Mouse (Mus musculus) lung, postnatal 25 days (tissue): ENCODE measurements around the gene Iqcf1.

Experiments
- DNase-seq: peaks from one replicate; pipeline ENCODE4 v3.0.0; 2022; ENCODE audit warnings: low spot score

The Iqcf1 gene

DNA sequence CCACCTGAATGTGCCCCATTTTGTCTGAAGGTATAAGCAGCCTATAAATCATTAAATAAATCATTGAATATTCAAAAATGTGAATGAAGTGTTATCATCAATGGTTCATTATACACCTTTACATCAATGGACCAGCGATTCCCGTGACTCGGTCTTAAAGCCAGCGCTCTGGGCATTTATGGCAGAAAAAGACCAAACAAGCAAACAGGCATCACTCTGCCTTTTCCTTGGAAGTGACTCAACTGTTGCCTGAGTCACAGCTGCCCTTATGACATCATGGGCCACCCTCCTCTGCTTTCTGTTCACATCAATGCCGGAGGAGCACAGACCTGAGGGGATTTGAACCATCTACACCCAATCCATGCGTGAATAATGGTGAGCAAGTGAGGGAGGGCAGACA is at the start of gene Iqcf1:
TSS of gene Iqcf1 (plus strand) at position 301 of the 400 bp plus-strand sequence.
- no peak for DNase-seq

- DNase-seq = peak; percentile 51
Measured at GRCm38 (mm10) chr9:106450661-106451060, 49.1 kb upstream of the Iqcf1 start.

GRCm38 (mm10) chr9:106451298-106451697 is 48.5 kb upstream of the Iqcf1 start:
- no peak for DNase-seq

DNA sequence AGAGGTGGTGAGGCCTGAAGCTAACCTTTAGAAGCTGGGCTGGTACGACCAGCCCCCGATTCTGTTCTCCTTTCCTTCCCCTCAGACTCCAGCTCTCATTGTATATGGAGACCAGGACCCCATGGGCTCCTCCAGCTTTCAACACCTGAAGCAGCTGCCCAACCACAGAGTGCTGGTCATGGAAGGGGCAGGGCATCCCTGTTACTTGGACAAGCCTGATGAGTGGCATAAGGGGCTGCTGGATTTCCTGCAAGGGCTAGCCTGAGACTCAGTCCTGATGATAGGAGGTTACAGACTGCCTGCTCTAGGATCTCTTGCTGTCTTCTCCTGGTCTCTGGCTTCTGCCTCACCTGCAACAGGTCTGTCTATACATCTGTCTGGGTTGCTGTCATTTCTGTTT is 47.9 kb upstream of the Iqcf1 start:
- DNase-seq = no peak

DNA sequence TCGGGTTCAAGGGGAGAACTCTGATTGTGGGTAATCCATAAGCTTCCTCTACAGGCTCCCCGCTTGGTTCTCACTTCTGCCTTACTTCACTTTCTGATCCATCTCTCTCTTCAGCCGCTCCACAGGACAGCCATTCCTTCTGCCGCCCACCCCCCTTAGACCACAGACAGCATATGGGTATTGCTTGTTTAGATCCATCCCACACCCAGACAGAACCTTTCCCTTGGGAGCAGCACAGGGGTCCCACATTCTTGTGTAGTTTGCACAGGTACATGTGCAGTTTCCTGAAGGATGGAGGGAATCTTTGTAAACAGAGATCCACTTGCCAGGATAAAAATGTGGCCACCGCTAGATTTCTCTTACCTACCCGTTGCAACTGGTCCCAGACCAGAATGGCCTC is 47.4 kb upstream of the Iqcf1 start:
- no peak for DNase-seq

DNA sequence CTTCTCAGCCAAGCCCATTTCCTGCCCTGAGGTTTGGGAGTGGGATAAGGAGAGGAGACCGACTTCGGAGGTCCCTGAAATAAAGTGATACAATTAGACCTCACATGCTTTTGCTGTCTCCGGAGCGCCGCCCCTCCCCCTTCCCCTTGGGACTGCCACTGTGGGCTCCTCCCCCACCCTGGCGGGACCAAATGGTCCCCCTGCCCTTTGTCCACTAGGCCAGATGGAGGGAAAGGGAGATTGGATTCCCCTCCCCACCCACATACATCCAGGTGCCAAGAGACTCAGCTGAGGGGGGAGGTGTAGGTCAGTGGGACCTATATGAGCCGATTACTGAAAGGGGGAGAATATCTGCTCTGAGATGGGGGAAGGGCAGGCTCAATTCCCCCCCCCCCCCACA is 46.9 kb upstream of the Iqcf1 start:
- DNase-seq = no peak

DNA sequence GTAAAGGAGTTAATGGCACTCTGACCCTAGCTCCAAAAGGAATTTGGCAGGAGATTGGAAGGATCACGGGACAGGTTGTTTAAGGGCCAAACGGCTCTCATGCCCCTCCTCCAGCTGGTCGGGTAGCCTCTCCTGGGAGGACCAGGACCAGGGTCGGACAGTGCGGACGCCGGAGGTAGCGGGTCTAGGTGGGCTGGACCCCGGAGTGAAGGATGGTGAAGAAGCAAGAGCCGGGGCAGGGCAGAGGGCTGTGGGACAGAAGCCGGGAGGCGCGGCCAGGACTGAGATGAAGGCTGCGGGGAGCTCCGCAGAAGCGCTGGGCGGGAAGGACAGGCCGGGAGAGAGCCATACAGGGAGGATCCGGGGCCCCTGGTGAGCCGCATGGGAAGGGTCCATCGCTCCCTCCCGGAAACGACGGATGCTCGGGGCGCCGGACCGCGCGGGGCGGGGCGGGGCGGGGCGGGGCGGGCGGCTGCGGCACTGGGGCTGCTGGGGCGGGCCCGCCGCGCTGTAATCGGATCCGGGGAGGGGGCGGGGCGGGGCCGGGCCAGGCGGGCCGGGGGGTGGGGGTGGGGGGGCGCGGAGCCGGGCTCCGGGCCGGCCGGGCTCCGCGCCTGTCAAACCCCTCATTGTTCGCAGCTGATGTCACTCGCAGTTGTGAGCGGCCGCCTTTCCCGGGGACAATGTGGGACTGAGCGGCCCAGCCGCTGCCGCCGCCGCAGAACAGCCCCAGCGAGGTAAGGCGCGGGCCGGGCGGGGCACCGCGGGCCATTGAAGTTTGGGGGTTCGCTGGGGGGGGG is 46.3 kb upstream of the Iqcf1 start, which contains the start of gene Pcbp4:
TSS of gene Pcbp4 (plus strand) at position 21 of the 800 bp plus-strand sequence.
- peak; percentile 57 for DNase-seq

DNA sequence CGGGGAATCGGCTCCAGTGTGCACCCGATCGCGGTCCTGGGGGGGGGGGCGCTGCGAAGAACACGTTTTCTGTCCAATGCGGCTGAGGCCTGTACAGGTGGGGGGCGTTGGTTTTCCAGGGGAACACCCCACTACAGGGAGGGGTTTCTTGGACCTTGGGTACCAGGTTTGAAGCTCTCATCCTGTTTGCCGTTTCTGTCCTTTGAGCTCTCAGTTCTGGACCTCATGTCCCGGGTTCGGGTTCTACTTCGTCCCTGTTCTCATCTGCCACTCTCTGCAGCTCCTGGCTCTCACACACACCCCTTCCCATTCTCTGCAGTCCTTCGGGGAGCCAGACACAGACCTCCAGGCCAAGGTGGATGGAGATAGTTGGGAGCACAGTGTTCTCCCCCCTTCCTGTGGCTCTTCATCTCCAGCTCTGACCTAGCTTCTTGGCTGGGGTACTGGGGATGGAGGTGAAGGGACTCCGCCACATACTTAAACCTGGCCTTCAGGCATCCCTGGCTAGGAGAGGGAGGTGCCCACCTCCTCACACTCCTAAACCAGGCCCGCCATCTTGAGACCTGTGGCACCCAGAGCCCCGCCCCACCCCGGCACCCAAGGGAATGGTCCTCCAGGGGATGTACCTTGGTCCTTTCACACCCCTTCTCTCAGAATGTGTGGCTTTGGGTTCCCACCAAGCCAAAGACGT is 45.6 kb upstream of the Iqcf1 start:
- DNase-seq = no peak

GRCm38 (mm10) chr9:106454888-106455681 is 44.7 kb upstream of the Iqcf1 start:
- no peak for DNase-seq

GRCm38 (mm10) chr9:106456325-106457162 is 43.2 kb upstream of the Iqcf1 start:
- no peak for DNase-seq

- no peak for DNase-seq
Measured at GRCm38 (mm10) chr9:106457163-106457559, 42.6 kb upstream of the Iqcf1 start.

- DNase-seq = no peak
Measured at GRCm38 (mm10) chr9:106457920-106458319, 41.8 kb upstream of the Iqcf1 start.

DNA sequence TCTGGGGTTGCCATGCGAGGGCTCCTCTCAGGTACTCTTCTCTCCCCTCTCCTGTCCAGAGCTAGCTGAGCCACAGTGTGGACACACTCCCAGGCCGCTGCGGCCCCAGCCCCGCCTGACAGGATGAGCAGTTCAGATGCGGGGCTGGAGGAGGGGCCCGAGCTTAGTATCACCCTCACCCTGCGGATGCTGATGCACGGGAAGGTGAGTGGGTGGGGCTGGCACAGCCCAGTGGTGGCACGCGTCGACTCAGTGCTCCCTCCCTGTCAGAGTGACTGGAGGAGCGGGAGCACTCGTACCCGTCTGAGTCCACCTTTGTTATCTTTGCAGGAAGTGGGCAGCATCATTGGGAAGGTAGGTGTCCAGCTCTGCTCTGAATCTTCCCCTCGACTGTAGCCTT is 39.8 kb upstream of the Iqcf1 start:
- no peak for DNase-seq

- no peak for DNase-seq
Measured at GRCm38 (mm10) chr9:106460401-106461025, 39.3 kb upstream of the Iqcf1 start.

GRCm38 (mm10) chr9:106461026-106461415 is 38.7 kb upstream of the Iqcf1 start:
- no peak for DNase-seq

DNA sequence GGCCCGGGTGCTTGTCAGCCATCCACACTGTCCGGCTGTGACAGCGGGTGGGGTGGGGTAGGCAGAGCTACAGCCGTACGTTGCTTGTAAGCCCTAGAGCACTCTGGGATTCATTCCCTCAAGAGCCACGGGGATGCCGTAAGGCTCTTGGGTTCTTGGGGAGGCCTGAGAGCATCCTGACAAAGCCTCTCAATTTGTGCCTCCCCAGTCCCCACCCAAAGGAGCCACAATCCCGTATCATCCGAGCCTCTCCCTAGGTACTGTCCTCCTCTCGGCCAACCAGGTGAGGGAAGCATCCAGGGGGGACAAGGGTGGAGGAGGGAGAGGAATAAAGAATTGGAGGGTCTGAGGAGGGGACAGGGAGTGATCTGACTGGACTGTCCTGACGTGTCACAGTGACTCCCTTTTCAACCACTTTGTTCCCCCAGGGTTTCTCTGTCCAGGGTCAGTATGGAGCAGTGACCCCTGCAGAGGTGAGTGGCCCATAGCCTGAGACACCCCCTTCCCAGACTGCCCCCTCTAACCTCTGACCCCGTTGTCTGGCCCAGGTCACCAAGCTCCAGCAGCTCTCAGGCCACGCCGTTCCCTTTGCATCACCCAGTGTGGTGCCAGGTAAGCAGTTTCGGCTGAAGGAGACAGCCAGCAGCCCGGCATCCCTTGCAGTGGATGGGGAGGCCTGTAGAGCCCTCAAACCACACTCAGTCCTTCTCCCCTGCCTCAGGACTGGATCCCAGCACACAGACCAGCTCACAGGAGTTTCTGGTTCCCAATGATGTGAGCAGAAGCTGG is 37.9 kb upstream of the Iqcf1 start:
- no peak for DNase-seq

DNA sequence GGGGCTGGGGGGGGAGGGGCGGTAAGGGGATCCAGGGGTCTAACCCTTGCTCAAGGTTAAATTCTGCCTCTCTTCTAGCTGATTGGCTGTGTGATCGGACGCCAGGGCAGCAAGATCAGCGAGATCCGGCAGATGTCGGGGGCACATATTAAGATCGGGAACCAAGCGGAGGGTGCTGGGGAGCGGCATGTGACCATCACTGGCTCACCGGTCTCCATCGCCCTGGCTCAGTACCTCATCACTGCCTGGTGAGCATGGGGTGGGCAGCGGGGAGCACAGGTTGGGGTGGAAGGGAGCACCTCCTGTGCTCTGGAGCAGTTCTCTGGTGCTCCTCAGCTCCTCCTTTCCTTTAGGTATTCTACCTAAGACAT is 37.4 kb upstream of the Iqcf1 start:
- DNase-seq = no peak

DNA sequence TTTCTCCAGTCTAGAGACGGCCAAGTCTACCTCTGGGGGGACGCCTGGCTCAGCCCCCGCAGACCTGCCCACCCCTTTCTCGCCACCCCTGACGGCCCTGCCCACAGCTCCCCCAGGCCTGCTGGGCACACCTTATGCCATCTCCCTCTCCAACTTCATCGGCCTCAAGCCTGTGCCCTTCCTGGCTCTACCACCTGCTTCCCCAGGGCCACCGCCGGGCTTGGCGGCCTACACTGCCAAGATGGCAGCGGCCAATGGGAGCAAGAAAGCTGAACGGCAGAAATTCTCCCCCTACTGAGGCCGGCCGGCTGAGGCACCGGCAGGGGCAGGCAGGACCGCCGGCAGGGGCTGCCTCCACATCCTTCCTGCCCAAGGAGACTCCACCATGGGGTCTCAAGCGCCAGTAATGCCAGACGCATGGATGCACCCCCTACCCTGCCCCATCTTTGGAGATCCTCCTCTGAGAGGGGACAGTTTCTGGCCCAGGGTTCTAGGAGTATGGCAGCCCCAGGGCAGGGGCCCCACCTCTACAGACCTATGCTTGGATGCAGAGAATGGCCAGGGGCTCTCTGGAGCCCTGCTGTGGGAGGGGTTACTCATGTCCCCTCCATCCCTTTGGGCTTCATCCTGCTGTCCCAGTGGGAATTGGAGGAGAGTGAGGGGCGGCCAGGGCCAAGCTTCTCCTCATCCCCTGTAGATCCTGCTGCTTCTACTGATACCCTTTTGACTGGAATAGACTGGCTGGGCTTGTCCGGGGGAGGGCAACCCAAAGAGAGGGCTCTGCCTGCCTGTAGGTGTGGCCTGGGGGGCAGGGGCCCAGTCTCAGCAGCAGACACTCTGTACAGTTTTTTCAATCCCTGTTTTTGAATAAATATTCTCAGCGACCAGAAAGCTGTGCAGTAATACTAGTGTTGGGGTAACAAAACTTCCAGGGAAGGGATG is 36.4 kb upstream of the Iqcf1 start:
- no peak for DNase-seq
